Mouse (Mus musculus) testis, adult 10 weeks (tissue): Measurements from ENCODE around the gene Gzmg. TPM values are rescaled to one million over a fixed set of nuclear protein-coding genes. Genes with fewer than 3 reads are reported as not detected.

Experiments used
- polyA plus RNA-seq: library from polyadenylated mRNA; stranded (reverse); fragments of 350-450 nt; fragmentation: Illumina TruSeq; extraction: RNeasy Lipid Tissue Mini Kit (QIAGEN cat#74804); gene quantifications from one replicate; pipeline ENCODE4 v1.2.3, GENCODE M21; 2014; ENCODE audit warnings: low read depth, low replicate concordance

Gzmg gene
- polyA plus RNA-seq = not detected

DNA sequence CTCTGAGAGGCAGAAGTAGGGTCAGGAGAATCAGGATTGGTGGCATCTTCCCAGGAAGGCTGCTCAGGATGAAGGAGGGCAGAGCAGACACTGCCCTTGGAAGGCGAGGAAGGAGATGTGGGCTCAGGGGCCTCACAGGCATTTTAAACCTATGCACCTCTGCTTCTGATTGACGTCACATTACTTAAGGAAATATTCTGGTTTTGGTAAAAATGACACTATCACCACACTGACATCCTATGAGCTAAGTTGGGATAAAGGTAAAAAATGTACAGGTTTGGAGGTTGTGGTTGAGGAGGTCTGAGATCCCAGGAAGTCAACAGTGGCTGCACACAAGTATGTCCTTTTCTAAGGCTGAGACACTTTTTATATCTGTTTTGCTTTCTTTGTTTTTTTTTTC, at the start of gene Gzmg:
TSS of gene Gzmg (minus strand) at position 101 of the 400 bp plus-strand sequence.

DNA sequence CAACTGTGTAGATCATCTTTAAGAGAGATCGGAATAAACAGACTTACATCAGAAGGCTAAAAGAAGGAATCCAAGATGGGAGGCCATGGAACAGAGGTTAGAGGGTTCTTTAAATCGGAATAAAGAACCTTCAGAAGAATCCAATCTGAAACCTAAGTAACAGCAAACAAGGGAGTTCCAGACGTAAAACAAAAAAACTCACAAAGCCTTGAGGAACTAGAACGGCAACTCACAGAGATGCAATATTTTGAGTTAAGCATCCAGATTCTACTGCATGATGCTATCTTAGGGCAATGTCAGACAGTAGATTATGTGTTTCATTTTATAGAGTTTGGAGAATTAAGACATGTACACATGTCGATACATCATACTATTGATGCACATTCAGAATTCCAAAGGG, 15.1 kb upstream of the Gzmg start, which contains the start of gene Gzmn:
TSS of gene Gzmn (minus strand) at position 101 of the 400 bp plus-strand sequence.

DNA sequence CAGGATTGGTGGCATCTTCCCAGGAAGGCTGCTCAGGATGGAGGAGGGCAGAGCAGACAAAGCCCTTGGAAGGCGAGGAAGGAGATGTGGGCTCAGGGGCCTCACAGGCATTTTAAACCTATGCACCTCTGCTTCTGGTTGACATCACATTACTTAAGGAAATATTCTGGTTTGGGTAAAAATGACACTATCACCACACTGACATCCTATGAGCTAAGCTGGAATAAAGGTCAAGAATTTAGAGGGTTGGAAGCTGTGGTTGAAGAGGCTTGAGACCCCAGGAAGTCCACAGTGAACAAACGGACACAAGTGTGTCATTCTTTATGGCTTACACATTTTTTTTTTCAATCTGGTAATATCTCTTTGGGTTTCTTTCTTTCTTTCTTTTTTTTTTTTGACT, 26.9 kb downstream of the Gzmg start, which contains the start of gene Gzmd:
TSS of gene Gzmd (minus strand) at position 101 of the 400 bp plus-strand sequence.

DNA sequence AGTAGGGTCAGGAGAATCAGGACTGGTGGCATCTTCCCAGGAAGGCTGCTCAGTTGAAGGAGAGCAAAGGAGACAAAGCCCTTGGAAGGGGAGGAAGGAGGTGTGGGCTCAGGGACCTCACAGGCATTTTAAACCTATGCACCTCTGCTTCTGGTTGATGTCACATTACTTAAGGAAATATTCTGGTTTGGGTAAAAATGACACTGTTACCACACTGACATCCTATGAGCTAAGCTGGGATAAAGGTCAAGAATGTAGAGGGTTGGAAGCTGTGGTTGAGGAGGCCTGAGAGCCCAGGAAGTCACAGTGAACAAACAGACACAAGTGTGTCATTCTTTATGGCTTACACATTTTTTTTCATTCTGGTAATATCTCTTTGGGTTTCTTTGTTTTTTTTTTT, 38.9 kb downstream of the Gzmg start, which contains the start of gene Gzme:
TSS of gene Gzme (minus strand) at position 101 of the 400 bp plus-strand sequence.

Other genes with a start within 250 kb of the Gzmg start
- not detected for gene Cma1, start 214.9 kb downstream of the Gzmg start, polyA plus RNA-seq
- gene Cma2, start 208.6 kb downstream of the Gzmg start, polyA plus RNA-seq = not detected
- not detected for gene Mcpt1, start 141.6 kb downstream of the Gzmg start, polyA plus RNA-seq
- not detected for gene Mcpt9, start 129.1 kb downstream of the Gzmg start, polyA plus RNA-seq
- not detected for gene Mcpt2, start 117.5 kb downstream of the Gzmg start, polyA plus RNA-seq
- 0.25 TPM for gene Mcpt4, start 97.3 kb downstream of the Gzmg start, polyA plus RNA-seq
- gene Mcpt8, start 74.3 kb downstream of the Gzmg start, polyA plus RNA-seq = not detected
- not detected for gene Ctsg, start 57.0 kb downstream of the Gzmg start, polyA plus RNA-seq
- gene Gzme, start 39.0 kb downstream of the Gzmg start, polyA plus RNA-seq = not detected
- gene Gzmd, start 27.0 kb downstream of the Gzmg start, polyA plus RNA-seq = not detected
- 39.5 TPM for gene Gzmn, start 15.0 kb upstream of the Gzmg start, polyA plus RNA-seq
- gene Gzmf, start 51.8 kb upstream of the Gzmg start, polyA plus RNA-seq = not detected
- not detected for gene Gzmc, start 75.1 kb upstream of the Gzmg start, polyA plus RNA-seq
- gene Gzmb, start 102.7 kb upstream of the Gzmg start, polyA plus RNA-seq = not detected
- 0.20 TPM for gene Atp12a, start 205.5 kb upstream of the Gzmg start, polyA plus RNA-seq
- gene Rnf17, start 243.0 kb upstream of the Gzmg start, polyA plus RNA-seq = 517 TPM